Mouse (Mus musculus) neural tube, embryonic 13.5 days (tissue): ENCODE data around the gene Rinl. TPM values are rescaled to one million over a fixed set of nuclear protein-coding genes. Genes with fewer than 3 reads are reported as not detected.

ENCODE experiments used
- ATAC-seq: fragments of 200-750 bp; cut with Nextera tagmentation; 2 replicates; pipeline ENCODE4 v1.8.0; 2017; ENCODE audit warnings: low read depth, mild to moderate bottlenecking, moderate TSS enrichment, moderate library complexity
- H3K27ac ChIP-seq: fragments of 300-500 bp; sonication (generic); replicated peaks from 2 replicates; pipeline ENCODE4 v1.5.1; 2015; ENCODE audit warnings: moderate library complexity, mild to moderate bottlenecking, inconsistent platforms
- H3K27me3 ChIP-seq: fragments of 300-500 bp; sonication (generic); 2 replicates; pipeline ENCODE4 v1.6.1; 2015; ENCODE audit warnings: mild to moderate bottlenecking, inconsistent platforms
- H3K36me3 ChIP-seq: fragments of 300-500 bp; sonication (generic); 2 replicates; pipeline ENCODE4 v1.6.1; 2015; ENCODE audit warnings: mild to moderate bottlenecking, inconsistent platforms
- H3K4me1 ChIP-seq: fragments of 300-500 bp; sonication (generic); replicated peaks from 2 replicates; pipeline ENCODE4 v1.6.1; 2015; ENCODE audit warnings: inconsistent platforms
- H3K4me2 ChIP-seq: fragments of 300-500 bp; sonication (generic); 2 replicates; pipeline ENCODE4 v1.6.1; 2015; ENCODE audit warnings: inconsistent platforms, mild to moderate bottlenecking, moderate library complexity
- H3K4me3 ChIP-seq: fragments of 300-500 bp; sonication (generic); 2 replicates; pipeline ENCODE4 v1.5.1; 2015; ENCODE audit warnings: mild to moderate bottlenecking, inconsistent platforms
- H3K9ac ChIP-seq: fragments of 300-500 bp; sonication (generic); 2 replicates; pipeline ENCODE4 v1.6.1; 2015; ENCODE audit warnings: moderate library complexity, mild to moderate bottlenecking, inconsistent platforms
- H3K9me3 ChIP-seq: fragments of 300-500 bp; sonication (generic); 2 replicates; pipeline ENCODE4 v1.6.1; 2016; ENCODE audit warnings: inconsistent platforms
- WGBS: fragments of 180-500 bp; shearing (Covaris S2); methylation state at CpG from one replicate; pipeline ENCODE4 v1.1.7; 2015; 5-methylcytosine and 5-hydroxymethylcytosine counted together
- polyA plus RNA-seq: library from polyadenylated mRNA; unstranded; fragments of >200 nt; fragmentation: Nextera tagmentation; extraction: Ambion mirVana; gene quantifications from 2 replicates; pipeline ENCODE4 v1.2.1, GENCODE M21; 2015

Rinl gene
- polyA plus RNA-seq, 1 experiment from 2014 or later = 1.7 TPM

DNA sequence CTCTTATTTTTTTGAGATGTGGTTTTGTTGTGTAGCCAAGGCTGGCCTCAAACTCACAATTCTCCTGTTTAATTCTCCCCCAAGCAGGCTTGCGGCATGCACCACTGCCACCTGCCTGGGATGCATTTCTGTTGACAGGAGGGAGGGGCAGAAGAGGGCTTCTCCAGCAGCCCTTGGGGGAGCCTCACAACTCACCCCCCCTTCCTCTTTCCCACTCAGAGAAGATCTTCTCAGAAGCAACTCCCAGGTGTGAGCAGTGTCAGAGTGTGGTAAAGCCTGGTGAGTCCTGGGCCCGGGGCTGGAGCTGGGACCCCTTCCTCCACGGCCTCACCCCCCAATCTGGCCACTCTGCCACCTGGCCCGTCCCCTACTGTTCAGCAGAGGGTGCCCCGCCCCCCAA is 3.6 kb upstream of the Rinl start:
- ATAC-seq = no peak
- Histone ChIP-seq H3K27me3 (no peaks in the 10 kb centered on the region), H3K9me3 (no peaks in the 10 kb centered on the region), H3K27ac (no peak overlapping the region), H3K4me1 (peaks cover 4% of the 10 kb centered on the region), H3K9ac (no peak overlapping the region), H3K4me2 (no peak overlapping the region), H3K4me3 (no peak overlapping the region), H3K36me3 (peaks cover 53% of the 10 kb centered on the region)
- WGBS = 71% methylated on average over 5 of the region's 5 CpGs

DNA sequence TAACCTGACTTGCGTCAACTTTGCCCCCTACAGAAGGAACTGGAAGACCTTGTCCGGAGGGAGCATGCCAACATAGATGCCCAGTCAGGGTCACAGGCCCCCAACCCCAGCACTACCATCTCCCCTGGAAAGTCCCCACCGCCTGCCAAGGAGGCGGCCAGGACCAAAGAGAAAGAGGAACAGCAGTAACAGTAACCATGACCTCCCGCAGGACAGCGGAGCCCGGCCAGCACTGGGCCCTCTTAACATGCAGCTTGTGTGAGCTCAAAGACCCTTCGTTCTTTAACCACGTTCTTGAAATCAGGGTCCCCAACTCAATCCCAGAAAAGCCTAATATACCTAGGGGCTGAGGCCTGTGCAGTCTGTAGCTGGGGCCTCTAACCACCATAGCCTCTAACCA is 885 bp upstream of the Rinl start:
- no peaks in the 10 kb centered on the region for H3K9me3 ChIP-seq
- no peak overlapping the region for H3K4me2 ChIP-seq
- no peak overlapping the region for H3K27ac ChIP-seq
- WGBS = 93% methylated on average over 9 of the region's 9 CpGs
- no peaks in the 10 kb centered on the region for H3K4me1 ChIP-seq
- H3K4me3 ChIP-seq = no peak overlapping the region
- H3K27me3 ChIP-seq = no peaks in the 10 kb centered on the region
- H3K36me3 ChIP-seq = peaks cover 49% of the 10 kb centered on the region
- no peak overlapping the region for H3K9ac ChIP-seq
- ATAC-seq = no peak

DNA sequence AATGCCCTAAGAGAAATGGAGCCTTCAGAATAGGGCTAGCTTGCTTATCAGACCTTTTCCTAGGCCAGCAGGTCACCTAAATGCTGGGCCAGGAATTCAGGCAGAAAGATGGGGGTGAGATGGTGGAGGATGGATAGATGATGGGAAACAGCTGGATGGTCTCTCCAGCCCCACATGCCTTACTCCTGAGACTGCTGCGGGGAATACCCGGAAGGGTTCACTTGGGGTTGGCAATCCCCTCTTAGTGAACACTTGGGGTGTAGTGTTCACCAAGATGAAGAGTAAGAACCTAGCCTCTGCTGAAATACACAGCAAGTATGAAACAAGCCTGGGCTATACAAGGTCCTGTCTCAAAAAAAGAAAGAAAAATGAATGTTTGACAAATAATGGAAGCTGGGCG is 466 bp downstream of the Rinl start:
- Histone ChIP-seq H3K4me3 (no peak overlapping the region), H3K4me1 (no peaks in the 10 kb centered on the region), H3K27me3 (no peaks in the 10 kb centered on the region), H3K36me3 (peaks cover 36% of the 10 kb centered on the region), H3K9ac (no peak overlapping the region), H3K27ac (no peak overlapping the region), H3K9me3 (no peaks in the 10 kb centered on the region), H3K4me2 (no peak overlapping the region)
- ATAC-seq = no peak
- WGBS = 80% methylated on average over 3 of the region's 3 CpGs

DNA sequence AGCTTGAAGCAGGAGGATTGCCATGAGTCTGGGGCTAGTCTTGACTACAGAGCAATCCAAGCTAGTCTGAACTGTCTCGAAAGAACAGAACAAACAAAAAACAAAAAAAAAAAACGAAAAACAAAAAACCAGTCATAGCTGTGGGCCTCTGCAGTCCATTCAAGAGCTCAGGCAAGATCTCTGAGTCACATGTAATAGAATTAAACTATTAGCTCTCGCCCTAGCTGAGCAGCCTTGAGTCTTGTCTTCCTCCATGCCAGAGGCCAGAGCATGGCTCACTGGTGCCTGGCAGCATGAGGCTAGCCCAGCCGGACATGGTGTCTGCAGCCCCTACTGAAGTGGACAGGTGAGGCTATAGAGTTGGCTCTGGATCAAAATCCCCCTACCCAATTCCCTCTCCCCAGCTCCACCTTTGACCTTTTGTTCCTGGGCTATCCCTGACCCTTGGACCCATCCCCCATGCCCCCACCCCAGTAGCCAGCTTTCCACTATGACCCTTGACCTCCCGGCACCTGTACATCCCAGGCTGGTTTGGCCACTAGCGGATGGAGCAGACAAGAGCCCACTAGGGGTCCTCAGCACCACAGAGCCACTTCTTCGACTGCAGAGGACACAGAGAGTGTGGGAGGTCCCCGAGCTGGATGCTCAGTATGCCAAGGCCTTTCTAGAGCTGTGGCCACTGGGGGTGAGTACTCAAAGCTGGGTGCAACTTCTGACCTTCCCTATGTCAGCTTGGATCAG is 1.5 kb downstream of the Rinl start:
- Histone ChIP-seq H3K27me3 (no peaks in the 10 kb centered on the region), H3K4me3 (no peak overlapping the region), H3K4me1 (no peaks in the 10 kb centered on the region), H3K9ac (no peak overlapping the region), H3K9me3 (no peaks in the 10 kb centered on the region), H3K36me3 (peaks cover 27% of the 10 kb centered on the region), H3K4me2 (no peak overlapping the region), H3K27ac (no peak overlapping the region)
- 57% methylated on average over 8 of the region's 8 CpGs for WGBS
- ATAC-seq = no peak

DNA sequence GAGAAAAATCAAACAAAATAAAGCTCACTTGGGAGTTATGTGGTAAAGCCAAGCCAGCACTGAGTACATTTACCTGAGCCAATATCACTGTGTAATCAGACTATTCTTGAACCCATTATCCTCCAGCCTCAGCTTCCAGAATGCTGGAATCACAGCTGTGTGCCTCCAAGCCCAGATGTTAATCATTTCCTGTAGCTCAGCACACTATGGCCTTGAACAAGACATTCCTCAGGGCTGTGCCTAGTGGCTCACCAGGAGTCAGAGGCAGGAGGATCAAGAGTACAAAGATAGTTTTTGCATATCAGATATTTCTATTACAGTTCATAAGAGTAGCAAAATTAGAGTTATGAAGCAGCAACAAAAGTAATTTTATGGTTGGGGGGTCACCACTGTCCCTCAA is 2.9 kb downstream of the Rinl start:
- no peak for ATAC-seq
- H3K9ac ChIP-seq = no peak overlapping the region
- no peaks in the 10 kb centered on the region for H3K9me3 ChIP-seq
- peaks cover 13% of the 10 kb centered on the region; the same call in 1 of the 2 replicates for H3K36me3 ChIP-seq
- peaks cover 5% of the 10 kb centered on the region for H3K4me1 ChIP-seq
- no peaks in the 10 kb centered on the region for H3K27me3 ChIP-seq
- H3K27ac ChIP-seq = no peak overlapping the region
- H3K4me3 ChIP-seq = no peak overlapping the region
- no peak overlapping the region for H3K4me2 ChIP-seq

DNA sequence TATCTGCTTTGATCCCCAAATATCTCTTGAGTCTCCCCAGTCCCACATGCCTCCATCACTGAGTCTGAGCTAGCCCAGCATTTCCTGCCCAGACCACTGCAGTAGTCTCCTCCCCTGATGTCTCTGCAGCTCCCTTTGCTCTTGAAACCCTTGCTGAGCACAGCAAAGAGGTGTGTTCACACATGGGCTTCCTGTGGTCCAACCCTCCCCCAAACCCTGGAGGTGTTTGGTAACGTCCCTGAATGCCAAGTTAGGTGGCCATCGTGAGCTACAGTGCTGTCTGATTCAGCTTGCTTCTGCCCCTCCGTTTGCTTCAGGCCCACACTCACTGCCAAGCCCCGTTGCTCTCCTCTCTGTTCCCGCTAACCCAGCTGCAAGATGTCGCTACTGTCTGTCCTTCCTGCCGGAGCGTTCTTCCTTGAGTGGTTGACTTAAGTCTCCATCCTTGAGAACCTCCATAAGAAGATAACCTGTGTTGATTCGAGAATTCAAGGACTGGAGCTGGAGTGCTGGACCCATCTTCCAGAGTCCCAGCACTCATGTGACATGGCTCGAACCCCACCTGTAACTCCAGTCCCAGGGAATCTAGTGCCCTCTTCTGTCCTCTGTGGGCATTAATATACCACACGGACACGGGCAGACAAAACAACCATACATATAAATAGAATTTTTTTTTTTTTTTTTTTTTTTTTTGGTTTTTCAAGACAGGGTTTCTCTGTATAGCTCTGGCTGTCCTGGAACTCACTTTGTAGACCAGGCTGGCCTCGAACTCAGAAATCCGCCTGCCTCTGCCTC is 3.8 kb downstream of the Rinl start:
- H3K27me3 ChIP-seq = no peaks in the 10 kb centered on the region
- no peak overlapping the region for H3K9ac ChIP-seq
- ATAC-seq = no peak
- no peak overlapping the region for H3K4me3 ChIP-seq
- H3K9me3 ChIP-seq = no peaks in the 10 kb centered on the region
- H3K27ac ChIP-seq = no peak overlapping the region
- peaks cover 9% of the 10 kb centered on the region for H3K4me1 ChIP-seq
- no peak overlapping the region for H3K4me2 ChIP-seq
- peaks cover 7% of the 10 kb centered on the region; the same call in 1 of the 2 replicates for H3K36me3 ChIP-seq
- 85% methylated on average over 13 of the region's 14 CpGs for WGBS

DNA sequence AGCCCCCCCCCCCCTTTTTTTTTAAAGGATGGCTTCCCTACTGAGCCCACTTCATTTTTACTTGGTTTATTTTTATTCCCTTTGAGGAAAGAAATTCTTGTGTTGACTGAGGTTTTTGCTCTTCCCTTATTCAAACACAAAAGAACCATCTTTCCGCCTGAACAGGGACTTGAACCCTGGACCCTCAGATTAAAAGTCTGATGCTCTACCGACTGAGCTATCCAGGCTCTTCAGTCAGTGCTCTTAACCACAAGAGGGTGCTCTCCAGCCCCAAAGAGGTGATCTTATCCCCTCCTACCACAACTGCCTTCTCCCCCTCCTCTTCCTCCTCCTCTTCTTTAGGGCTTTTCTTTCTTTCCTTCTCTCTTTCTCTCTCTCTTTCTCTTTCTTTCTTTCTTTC is 5.1 kb downstream of the Rinl start:
- Histone ChIP-seq H3K4me3 (no peak overlapping the region), H3K9me3 (no peaks in the 10 kb centered on the region), H3K4me2 (no peak overlapping the region), H3K27me3 (no peaks in the 10 kb centered on the region), H3K9ac (no peak overlapping the region), H3K4me1 (peaks cover 9% of the 10 kb centered on the region), H3K27ac (no peak overlapping the region), H3K36me3 (no peaks in the 10 kb centered on the region)
- WGBS = 43% methylated on average over 2 of the region's 2 CpGs
- ATAC-seq = no peak

DNA sequence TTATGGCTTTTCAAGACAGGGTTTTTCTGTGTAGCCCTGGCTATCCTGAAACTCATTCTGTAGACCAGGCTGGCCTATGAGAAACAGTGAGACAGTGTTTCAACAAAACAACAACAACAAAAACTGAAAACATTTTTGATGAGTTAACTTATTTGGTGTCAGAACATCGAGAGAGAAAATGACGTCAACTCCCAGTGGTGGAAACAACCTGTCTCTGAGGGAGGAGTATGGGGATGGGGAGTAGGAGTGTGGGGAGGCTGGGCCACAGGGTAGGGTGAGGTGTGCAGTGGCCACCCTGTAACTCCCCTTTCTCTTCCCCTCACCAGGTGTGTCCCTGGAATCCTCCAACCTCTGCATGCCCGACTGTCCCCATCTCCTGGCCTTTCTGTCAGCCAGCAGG is 5.7 kb downstream of the Rinl start:
- no peak for ATAC-seq
- Histone ChIP-seq H3K4me2 (no peak overlapping the region), H3K9me3 (no peaks in the 10 kb centered on the region), H3K27me3 (no peaks in the 10 kb centered on the region), H3K27ac (no peak overlapping the region), H3K4me3 (no peak overlapping the region), H3K4me1 (peaks cover 9% of the 10 kb centered on the region), H3K9ac (no peak overlapping the region), H3K36me3 (no peaks in the 10 kb centered on the region)
- 79% methylated on average over 3 of the region's 3 CpGs for WGBS

DNA sequence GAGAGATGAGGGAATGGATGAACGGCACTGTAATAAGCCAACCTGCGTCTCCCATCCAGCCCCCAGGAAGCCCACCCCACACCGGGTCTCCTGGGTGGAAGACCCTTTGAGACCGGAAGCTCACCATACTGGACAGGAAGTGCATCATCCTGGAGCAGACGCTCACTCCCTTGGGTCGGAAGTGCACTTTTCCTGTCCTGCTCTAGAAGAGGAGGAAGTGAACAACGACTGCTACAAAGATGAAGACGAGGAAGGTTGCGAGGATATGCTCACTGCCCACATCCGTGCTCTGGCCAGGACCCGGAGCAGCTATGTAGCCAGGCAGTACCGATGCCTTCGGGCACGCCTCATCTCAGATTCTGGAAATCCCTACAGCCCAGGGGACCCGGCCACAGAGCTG is 7.1 kb downstream of the Rinl start:
- H3K4me3 ChIP-seq = no peak overlapping the region
- H3K27me3 ChIP-seq = no peaks in the 10 kb centered on the region
- 83% methylated on average over 15 of the region's 15 CpGs for WGBS
- peak overlapping the region; percentile 46 for H3K4me2 ChIP-seq
- H3K27ac ChIP-seq = no peak overlapping the region
- no peaks in the 10 kb centered on the region for H3K9me3 ChIP-seq
- H3K9ac ChIP-seq = no peak overlapping the region
- H3K36me3 ChIP-seq = no peaks in the 10 kb centered on the region
- ATAC-seq = no peak; the same call in none of the 2 replicates
- H3K4me1 ChIP-seq = peaks cover 9% of the 10 kb centered on the region

DNA sequence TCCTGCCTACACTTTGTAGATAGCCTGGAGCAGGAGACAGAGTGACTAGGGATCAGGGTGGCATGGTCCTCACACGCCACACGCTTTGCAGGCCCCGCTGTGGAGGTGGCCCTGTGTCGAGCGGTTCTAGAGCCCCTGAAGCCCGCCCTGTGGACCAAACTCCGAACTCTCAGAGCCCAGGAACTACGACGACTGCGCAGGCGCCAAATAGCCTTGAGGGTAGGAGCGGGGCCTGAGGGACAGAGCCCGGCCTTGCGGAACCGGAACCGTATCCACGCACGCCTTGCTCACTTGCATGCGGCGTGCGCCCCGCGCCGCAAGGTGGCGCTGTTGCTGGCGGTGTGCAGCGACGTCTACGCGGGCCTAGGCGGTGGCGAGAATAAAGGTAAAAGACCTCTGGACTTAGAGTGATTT is 7.8 kb downstream of the Rinl start:
- Histone ChIP-seq H3K27me3 (no peaks in the 10 kb centered on the region), H3K9me3 (no peaks in the 10 kb centered on the region), H3K4me1 (peaks cover 9% of the 10 kb centered on the region), H3K4me3 (peak overlapping the region; percentile 16), H3K36me3 (no peaks in the 10 kb centered on the region), H3K9ac (peak overlapping the region; percentile 2; the same call in 1 of the 2 replicates), H3K4me2 (peak overlapping the region; percentile 46), H3K27ac (no peak overlapping the region)
- peak; percentile 67 for ATAC-seq
- 18% methylated on average over 32 of the region's 32 CpGs for WGBS

DNA sequence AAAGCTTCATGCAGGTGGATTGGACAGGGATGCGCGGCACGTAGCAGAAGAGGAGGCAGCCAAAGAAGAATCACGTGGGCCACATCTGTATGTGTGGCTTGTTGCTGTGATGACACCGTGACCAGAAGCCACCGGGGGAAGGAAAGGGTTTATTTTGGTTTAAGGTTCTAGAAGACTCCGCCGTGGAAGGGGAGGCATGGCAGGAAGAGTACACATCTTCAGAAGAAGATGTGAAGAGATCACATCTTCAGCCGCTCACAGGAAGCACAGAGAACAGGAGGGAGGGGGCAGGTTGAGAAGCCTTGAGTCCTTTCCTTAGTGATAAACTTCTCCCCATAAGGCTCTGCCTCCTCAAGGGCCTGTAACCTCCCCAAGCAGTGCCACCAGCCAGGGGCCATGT is 11.2 kb downstream of the Rinl start:
- H3K36me3 ChIP-seq = no peaks in the 10 kb centered on the region
- ATAC-seq = no peak
- no peak overlapping the region for H3K4me2 ChIP-seq
- peaks cover 28% of the 10 kb centered on the region for H3K4me1 ChIP-seq
- no peaks in the 10 kb centered on the region for H3K9me3 ChIP-seq
- H3K9ac ChIP-seq = no peak overlapping the region
- no peaks in the 10 kb centered on the region for H3K27me3 ChIP-seq
- no peak overlapping the region for H3K27ac ChIP-seq
- H3K4me3 ChIP-seq = no peak overlapping the region
- WGBS = 94% methylated on average over 9 of the region's 9 CpGs

DNA sequence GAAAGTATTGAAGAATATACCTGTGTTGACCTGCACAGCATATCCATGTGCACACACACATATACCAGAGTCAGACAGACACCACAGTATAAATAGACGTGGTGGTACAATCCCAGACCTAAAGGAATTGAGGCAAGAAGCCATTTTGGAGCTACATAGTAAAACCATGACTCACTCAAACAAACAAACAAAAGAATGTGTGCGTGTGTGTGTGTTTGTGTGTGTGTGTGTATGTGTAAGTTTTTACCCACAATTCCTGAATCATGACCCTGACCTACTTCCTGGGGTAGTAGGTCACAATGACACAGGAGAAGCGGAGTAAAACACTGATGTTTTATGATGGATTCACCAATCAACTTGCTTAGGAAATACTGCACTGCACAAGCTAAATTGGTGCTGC is 12.7 kb downstream of the Rinl start:
- peak overlapping the region; percentile 78; the same call in 1 of the 2 replicates for H3K27ac ChIP-seq
- H3K9me3 ChIP-seq = no peaks in the 10 kb centered on the region
- H3K27me3 ChIP-seq = no peaks in the 10 kb centered on the region
- H3K4me3 ChIP-seq = no peak overlapping the region
- no peak overlapping the region for H3K4me2 ChIP-seq
- ATAC-seq = no peak
- 72% methylated on average over 3 of the region's 3 CpGs for WGBS
- no peak overlapping the region for H3K9ac ChIP-seq
- H3K36me3 ChIP-seq = no peaks in the 10 kb centered on the region
- peaks cover 25% of the 10 kb centered on the region for H3K4me1 ChIP-seq
